8 mouse cellular contexts compared by ENCODE assay signal in genomic region chr10:29313064-29313638, GRCm38 (mm10). TPM values are rescaled to one million over a fixed set of nuclear protein-coding genes. Genes with fewer than 3 reads are reported as not detected.
A peak's percentile ranks its signal among the peaks of the same experiment; 100 is the strongest.
DNase-seq lines count a peak whose midpoint lies in the region; ATAC-seq and TF ChIP-seq lines count a peak whose summit lies in the region.

Gene Echdc1, plus strand, starts transcription at chr10:29313166.

- peak within 1 kb of the TSS; percentile 65 for H3K4me2 ChIP-seq in embryonic facial prominence, embryonic 15.5 days (replicated peaks)
- peak within 1 kb of the TSS; percentile 60 for H3K4me2 ChIP-seq in kidney, embryonic 14.5 days (replicated peaks; ENCODE audit: low read depth, low read length)
- H3K4me2 ChIP-seq in limb, embryonic 15.5 days, result peak within 1 kb of the TSS; percentile 66

- H3K27me3 ChIP-seq in embryonic facial prominence, embryonic 15.5 days, result no peaks in the 10 kb centered on the region
- no peaks in the 10 kb centered on the region for H3K27me3 ChIP-seq in kidney, embryonic 14.5 days (ENCODE audit: control insufficient read depth, insufficient read depth, low read length)
- H3K27me3 ChIP-seq in limb, embryonic 15.5 days, result no peaks in the 10 kb centered on the region

- DNase-seq in 416B (ENCODE audit: low read depth), result peak; percentile 88
- peak; percentile 87 to 91 for DNase-seq in heart, adult 9 months (ENCODE audit: low spot score in 2 of 2)
- DNase-seq in monocyte, adult 2 months (ENCODE audit: low read depth in 1 of 2, low spot score in 2 of 2), result peak; percentile 27 to 46
- peak; percentile 79 to 80 for DNase-seq in spleen, postnatal 36 days (ENCODE audit: low spot score in 2 of 2)

- peak within 1 kb of the TSS; percentile 76 for H3K9ac ChIP-seq in embryonic facial prominence, embryonic 15.5 days
- H3K9ac ChIP-seq in kidney, embryonic 14.5 days (ENCODE audit: low read depth, low read length), result peak within 1 kb of the TSS; percentile 75
- H3K9ac ChIP-seq in limb, embryonic 15.5 days, result peak within 1 kb of the TSS; percentile 65

- TF ChIP-seq CTCF in bone marrow, adult 2 months (IDR thresholded peaks at IDR 0.05; ENCODE audit: control insufficient read depth, insufficient read depth, low read length), result peak; percentile 93

- peak; percentile 98 for ATAC-seq in embryonic facial prominence, embryonic 15.5 days (ENCODE audit: insufficient number of reproducible peaks, low FRiP score, low TSS enrichment, low read depth)
- peak; percentile 99 for ATAC-seq in kidney, embryonic 14.5 days (ENCODE audit: low FRiP score, low TSS enrichment)
- peak; percentile 92 for ATAC-seq in limb, embryonic 15.5 days (ENCODE audit: insufficient number of reproducible peaks, low FRiP score, low TSS enrichment, low read depth)

- TF ChIP-seq POLR2A in bone marrow, adult 2 months (IDR thresholded peaks at IDR 0.05; ENCODE audit: borderline replicate concordance, control insufficient read depth, low read depth, low read length), result peak; percentile 51; the same call in 1 of the 2 replicates

- no peaks in the 10 kb centered on the region for H3K4me1 ChIP-seq in bone marrow, adult 2 months (ENCODE audit: control insufficient read depth, insufficient read depth, low read length)
- H3K4me1 ChIP-seq in embryonic facial prominence, embryonic 15.5 days, result no peaks in the 10 kb centered on the region
- no peaks in the 10 kb centered on the region for H3K4me1 ChIP-seq in kidney, embryonic 14.5 days (ENCODE audit: control insufficient read depth, insufficient read depth, low read length)
- H3K4me1 ChIP-seq in limb, embryonic 15.5 days, result no peaks in the 10 kb centered on the region

- WGBS in bone marrow, adult 2 months, result under 1% methylated on average over 44 of the region's 49 CpGs
- 0% methylated on average over 46 of the region's 49 CpGs for WGBS in embryonic facial prominence, embryonic 15.5 days
- under 1% methylated on average over 48 of the region's 49 CpGs for WGBS in kidney, embryonic 14.5 days
- WGBS in limb, embryonic 15.5 days, result under 1% methylated on average over 45 of the region's 49 CpGs

- no peaks in the 10 kb centered on the region for H3K9me3 ChIP-seq in embryonic facial prominence, embryonic 15.5 days (replicated peaks)
- H3K9me3 ChIP-seq in kidney, embryonic 14.5 days (ENCODE audit: control insufficient read depth, low read length), result no peaks in the 10 kb centered on the region
- H3K9me3 ChIP-seq in limb, embryonic 15.5 days, result no peaks in the 10 kb centered on the region

- no peaks in the 10 kb centered on the region for H3K36me3 ChIP-seq in embryonic facial prominence, embryonic 15.5 days
- no peaks in the 10 kb centered on the region for H3K36me3 ChIP-seq in kidney, embryonic 14.5 days (ENCODE audit: control insufficient read depth, insufficient read depth, low read length)
- no peaks in the 10 kb centered on the region for H3K36me3 ChIP-seq in limb, embryonic 15.5 days

- peak within 1 kb of the TSS; percentile 90 for H3K4me3 ChIP-seq in bone marrow, adult 2 months (replicated peaks; ENCODE audit: control insufficient read depth, low read depth, low read length)
- peak within 1 kb of the TSS; percentile 76 for H3K4me3 ChIP-seq in embryonic facial prominence, embryonic 15.5 days (replicated peaks)
- H3K4me3 ChIP-seq in kidney, embryonic 14.5 days (ENCODE audit: low read length), result peak within 1 kb of the TSS; percentile 57
- peak within 1 kb of the TSS; percentile 75 for H3K4me3 ChIP-seq in limb, embryonic 15.5 days

- H3K27ac ChIP-seq in bone marrow, adult 2 months (ENCODE audit: control insufficient read depth, insufficient read depth, low read depth, low read length, poor library complexity), result peak within 1 kb of the TSS; percentile 80
- H3K27ac ChIP-seq in embryonic facial prominence, embryonic 15.5 days (replicated peaks), result peak within 1 kb of the TSS; percentile 90
- H3K27ac ChIP-seq in kidney, embryonic 14.5 days (ENCODE audit: low read depth, low read length), result peak within 1 kb of the TSS; percentile 82
- peak within 1 kb of the TSS; percentile 91 for H3K27ac ChIP-seq in limb, embryonic 15.5 days

RNA-seq across cellular contexts. Expression of gene Echdc1, which starts in this region (rescaled TPM):
- 2.5 and 5.8 TPM in 2 replicates for polyA plus RNA-seq in bone marrow, adult 2 months (2011; ENCODE audit: insufficient read depth, insufficient read length, low replicate concordance, missing spikeins)
- polyA plus RNA-seq in embryonic facial prominence, embryonic 15.5 days (2015; fragmentation: Nextera tagmentation; extraction: Ambion mirVana), result 26.9 and 28.1 TPM in 2 replicates
- polyA plus RNA-seq in kidney, embryonic 14.5 days (2014; fragmentation: Nextera tagmentation; extraction: Ambion mirVana), result 24.2 and 34.2 TPM in 2 replicates
- polyA plus RNA-seq in limb, embryonic 15.5 days (2015; fragmentation: Nextera tagmentation; extraction: Ambion mirVana), result 29.7 and 30.7 TPM in 2 replicates

Comparison
In these comparisons a context has a peak if more than half of its experiments do, and no peak if none do; other contexts are left out.
1. Peak in every context shown above with its lines: DNase-seq, ATAC-seq, H3K4me3 ChIP-seq and H3K27ac ChIP-seq.
2. DNase-seq: peak in every context shown above with its lines; median percentile 89 in heart, adult 9 months; 88 in 416B; 80 in spleen, postnatal 36 days; 36 in monocyte, adult 2 months.